Comparison of ENCODE assay signal across 19 mouse cellular contexts in genomic region chr9:56233316-56233715, GRCm38 (mm10).
DNase-seq lines count a peak whose midpoint lies in the region; ATAC-seq and TF ChIP-seq lines count a peak whose summit lies in the region.
"Had no signal": no experiment of that assay in that cellular context is flagged by ENCODE, and none has a peak within 500 bp of the region (broad histone marks: within the 10 kb centered on the region; RNA-seq: fewer than 3 reads in every experiment).

No protein-coding gene starts in this region.

- H3K9ac ChIP-seq in heart, embryonic 15.5 days = no peak overlapping the region
- H3K9ac ChIP-seq in intestine, embryonic 14.5 days (ENCODE audit: low read length) = no peak overlapping the region
- no peak overlapping the region for H3K9ac ChIP-seq in stomach, postnatal 0 days (ENCODE audit: low read length)
- H3K9ac ChIP-seq: forebrain, embryonic 12.5 days had no signal

- TF ChIP-seq CTCF in stomach, postnatal 0 days (IDR thresholded peaks at IDR 0.05; ENCODE audit: low read depth) = no peak

- TF ChIP-seq EP300 in stomach, postnatal 0 days (optimal IDR thresholded peaks at IDR 0.05) = no peak

- intact Hi-C loops in heart, postnatal 10 days (cut with DNase I) = no loop called here

- H3K4me1 ChIP-seq in heart, embryonic 15.5 days (replicated peaks) = peaks cover 57% of the 10 kb centered on the region
- H3K4me1 ChIP-seq in intestine, embryonic 14.5 days (replicated peaks; ENCODE audit: control insufficient read depth, insufficient read depth, low read length) = peaks cover 6% of the 10 kb centered on the region
- no peaks in the 10 kb centered on the region for H3K4me1 ChIP-seq in stomach, postnatal 0 days (replicated peaks; ENCODE audit: control insufficient read depth, insufficient read depth)

- no peaks in the 10 kb centered on the region for H3K36me3 ChIP-seq in heart, embryonic 15.5 days
- H3K36me3 ChIP-seq in intestine, embryonic 14.5 days (ENCODE audit: control insufficient read depth, insufficient read depth, low read length) = no peaks in the 10 kb centered on the region
- no peaks in the 10 kb centered on the region for H3K36me3 ChIP-seq in stomach, postnatal 0 days (ENCODE audit: control insufficient read depth, insufficient read depth, low read length)
- H3K36me3 ChIP-seq: forebrain, embryonic 12.5 days; limb, embryonic 10.5 days had no signal

- H3K27ac ChIP-seq in heart, embryonic 15.5 days = peak overlapping the region; percentile 91
- H3K27ac ChIP-seq in intestine, embryonic 14.5 days (ENCODE audit: low read depth) = peak overlapping the region; percentile 45; the same call in 1 of the 2 replicates
- peak overlapping the region; percentile 35; the same call in 1 of the 2 replicates for H3K27ac ChIP-seq in stomach, postnatal 0 days (replicated peaks)
- H3K27ac ChIP-seq: forebrain, embryonic 12.5 days; limb, embryonic 10.5 days had no signal

- no peaks in the 10 kb centered on the region for H3K9me3 ChIP-seq in heart, embryonic 15.5 days (replicated peaks)
- H3K9me3 ChIP-seq in intestine, embryonic 14.5 days (ENCODE audit: control insufficient read depth, low read length) = no peaks in the 10 kb centered on the region
- no peaks in the 10 kb centered on the region for H3K9me3 ChIP-seq in stomach, postnatal 0 days (ENCODE audit: control insufficient read depth, low read length)
- H3K9me3 ChIP-seq: forebrain, embryonic 12.5 days; limb, embryonic 10.5 days had no signal

- H3K4me2 ChIP-seq in heart, embryonic 15.5 days = no peak overlapping the region
- H3K4me2 ChIP-seq in intestine, embryonic 14.5 days (ENCODE audit: low read length) = no peak overlapping the region
- no peak overlapping the region for H3K4me2 ChIP-seq in stomach, postnatal 0 days (replicated peaks; ENCODE audit: low read depth)
- H3K4me2 ChIP-seq: forebrain, embryonic 12.5 days; liver, embryonic 11.5 days had no signal

- DNase-seq in heart, adult 11 months = peak; percentile 44
- DNase-seq in heart, adult 9 months (ENCODE audit: low spot score in 2 of 2) = no peak
- DNase-seq in heart, postnatal 10 days = no peak
- DNase-seq in intestine, embryonic 14.5 days (ENCODE audit: low spot score) = no peak
- DNase-seq in stomach, postnatal 0 days (ENCODE audit: low spot score) = no peak
- DNase-seq: adrenal gland, postnatal 36 days; cerebellum, adult 11-12 months; cerebellum, postnatal 25 days; gastrocnemius, postnatal 25 days; lung, adult 2 months; lung, postnatal 4 days; right cerebral cortex, postnatal 14 days; thymus, postnatal 25 days had no signal

- ATAC-seq in heart, embryonic 15.5 days (replicated peaks; ENCODE audit: insufficient number of reproducible peaks, insufficient read depth, low FRiP score, low read depth) = no peak
- no peak for ATAC-seq in intestine, embryonic 14.5 days (replicated peaks; ENCODE audit: low FRiP score, low TSS enrichment, low read depth)
- no peak for ATAC-seq in stomach, postnatal 0 days (ENCODE audit: low FRiP score, low TSS enrichment)
- ATAC-seq in erythroblast, adult 5-6 weeks (replicated peaks; ENCODE audit: low FRiP score, poor library complexity, severe bottlenecking) = no peak

- 64% methylated on average over 2 of the region's 2 CpGs for WGBS in heart, embryonic 15.5 days
- WGBS in intestine, embryonic 14.5 days = 77% methylated on average over 2 of the region's 2 CpGs
- WGBS in stomach, postnatal 0 days = 82% methylated on average over 2 of the region's 2 CpGs

- H3K27me3 ChIP-seq in heart, embryonic 15.5 days = no peaks in the 10 kb centered on the region
- H3K27me3 ChIP-seq in intestine, embryonic 14.5 days (replicated peaks; ENCODE audit: control insufficient read depth, insufficient read depth, low read length) = no peaks in the 10 kb centered on the region
- no peaks in the 10 kb centered on the region for H3K27me3 ChIP-seq in stomach, postnatal 0 days (ENCODE audit: control insufficient read depth, insufficient read depth, low read length)
- H3K27me3 ChIP-seq: CH12.LX; forebrain, embryonic 12.5 days had no signal

- H3K4me3 ChIP-seq in heart, embryonic 15.5 days = no peak overlapping the region
- H3K4me3 ChIP-seq in intestine, embryonic 14.5 days (ENCODE audit: low read depth, low read length) = no peak overlapping the region
- no peak overlapping the region for H3K4me3 ChIP-seq in stomach, postnatal 0 days (ENCODE audit: low read depth, low read length)
- H3K4me3 ChIP-seq: forebrain, embryonic 12.5 days; limb, embryonic 10.5 days had no signal

Comparison
In these comparisons a context has a peak if more than half of its experiments do, and no peak if none do; other contexts are left out.
1. H3K27ac ChIP-seq: peak in every context shown above with its lines; median percentile 91 in heart, embryonic 15.5 days; 45 in intestine, embryonic 14.5 days; 35 in stomach, postnatal 0 days.